Mouse (Mus musculus) layer of hippocampus, postnatal 10 days (tissue): ENCODE data around the gene Snx4. TPM values are rescaled to one million over a fixed set of nuclear protein-coding genes. Genes with fewer than 3 reads are reported as not detected.

ENCODE experiments used
- DNase-seq, 2 experiments: peaks; one replicate each; pipeline ENCODE4 v3.0.0; 2021; ENCODE audit warnings: low spot score in 2 of 2
- total RNA-seq, 2 experiments: library from RNA; stranded (reverse); gene quantifications; 2 replicates each; pipeline ENCODE4 v1.2.3; 2021

The Snx4 gene
- total RNA-seq, 2 experiments from 2014 or later: 59.6 to 59.7 TPM

DNA sequence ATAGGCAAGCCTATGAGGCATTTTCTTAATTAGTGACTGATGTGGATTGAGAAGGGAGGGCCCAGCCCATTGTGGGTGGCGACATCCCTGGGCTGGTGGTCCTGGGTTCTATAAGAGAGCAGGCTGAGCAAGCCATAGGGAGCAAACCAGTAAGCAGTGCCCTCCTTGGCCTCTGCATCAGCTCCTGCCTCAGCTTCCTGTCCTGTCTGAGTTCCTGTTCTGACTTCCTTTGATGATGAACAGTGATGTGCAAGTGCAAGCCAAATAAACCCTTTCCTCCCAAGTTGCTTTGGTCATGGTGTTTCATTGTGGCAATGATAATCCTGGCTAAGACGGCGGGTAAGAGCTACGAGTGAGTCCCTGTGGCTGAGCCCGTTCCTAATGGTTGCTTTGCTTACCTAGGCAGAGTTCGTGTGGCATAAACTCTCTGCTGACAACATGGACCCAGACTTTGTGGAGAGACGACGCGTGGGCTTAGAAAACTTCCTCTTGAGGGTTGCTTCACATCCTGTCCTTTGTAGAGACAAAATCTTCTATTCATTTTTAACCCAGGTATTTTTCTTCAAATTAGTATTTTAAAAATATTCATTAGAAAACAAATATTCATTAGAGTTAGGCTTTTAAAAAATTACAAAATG lies 16.5 kb downstream of the Snx4 start:
- DNase-seq: no peak

DNA sequence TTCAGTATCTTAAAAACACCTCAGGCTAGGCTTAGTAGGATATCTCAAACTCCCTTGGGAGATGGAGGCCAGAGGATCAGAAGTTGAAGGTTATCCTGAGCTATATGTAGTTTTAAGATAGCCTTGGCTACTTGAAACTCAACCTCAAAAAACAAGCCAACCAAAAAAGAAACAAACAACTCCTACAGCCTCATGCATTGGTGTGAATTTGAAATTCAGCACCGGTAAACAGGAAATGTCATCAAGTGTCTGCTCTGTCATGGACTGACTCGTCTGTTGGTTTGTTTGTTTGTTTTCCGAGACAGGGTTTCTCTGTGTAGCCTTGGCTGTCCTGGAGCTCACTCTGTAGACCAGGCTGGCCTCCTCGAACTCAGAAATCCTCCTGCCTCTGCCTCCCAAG lies 20.6 kb downstream of the Snx4 start:
- no peak for DNase-seq

DNA sequence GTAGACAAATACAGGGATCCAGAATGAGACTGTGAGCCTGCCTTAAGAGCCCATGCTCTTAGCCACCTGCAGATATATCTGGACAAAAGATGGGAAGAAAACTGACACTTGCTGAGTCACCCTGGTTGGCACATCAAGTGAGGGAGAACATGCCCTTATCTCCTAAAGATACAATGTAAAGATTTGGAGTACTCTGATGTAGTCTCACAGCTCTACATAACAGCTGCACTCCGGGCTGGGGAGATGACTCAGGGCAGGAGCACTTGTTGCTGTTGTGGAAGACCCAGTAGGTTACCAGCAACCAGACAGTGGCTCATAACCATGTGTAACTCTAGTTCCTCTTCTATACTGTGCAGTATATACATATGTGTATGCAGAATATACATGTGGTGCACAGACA lies 31.8 kb downstream of the Snx4 start:
- no peak for DNase-seq

- DNase-seq: no peak
These were observed 37.3 kb downstream of the Snx4 start for GRCm38 (mm10) chr16:33288536-33288935.

DNA sequence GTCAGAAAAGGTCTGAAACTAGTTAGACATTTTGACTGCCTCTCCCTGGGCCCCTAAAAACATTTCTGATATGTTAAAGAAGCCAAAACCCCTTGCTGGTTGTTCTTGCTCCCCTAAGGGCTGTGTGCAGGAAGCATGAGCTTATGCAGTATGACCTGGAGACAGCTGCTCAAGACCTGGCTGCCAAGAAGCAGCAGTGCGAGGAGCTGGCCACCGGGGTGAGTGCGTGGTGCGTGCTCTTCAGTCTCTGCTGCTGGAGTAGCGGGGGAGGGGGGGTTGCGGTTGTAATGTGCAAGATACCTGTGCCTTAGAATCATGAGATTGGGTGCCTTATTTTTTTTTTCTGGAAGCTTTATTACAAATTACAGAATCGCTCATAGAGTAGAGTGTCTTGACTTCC lies 38.7 kb downstream of the Snx4 start:
- no peak for DNase-seq

GRCm38 (mm10) chr16:33292241-33292640 lies 41.0 kb downstream of the Snx4 start:
- DNase-seq: no peak

GRCm38 (mm10) chr16:33294681-33295080 lies 43.4 kb downstream of the Snx4 start:
- no peak for DNase-seq

- DNase-seq: no peak
These were observed 44.1 kb downstream of the Snx4 start for GRCm38 (mm10) chr16:33295321-33295720.

- no peak for DNase-seq
These were observed 46.3 kb downstream of the Snx4 start for GRCm38 (mm10) chr16:33297493-33297892.

GRCm38 (mm10) chr16:33306633-33307070 lies 55.4 kb downstream of the Snx4 start:
- peak; percentile 80 to 86 for DNase-seq

DNA sequence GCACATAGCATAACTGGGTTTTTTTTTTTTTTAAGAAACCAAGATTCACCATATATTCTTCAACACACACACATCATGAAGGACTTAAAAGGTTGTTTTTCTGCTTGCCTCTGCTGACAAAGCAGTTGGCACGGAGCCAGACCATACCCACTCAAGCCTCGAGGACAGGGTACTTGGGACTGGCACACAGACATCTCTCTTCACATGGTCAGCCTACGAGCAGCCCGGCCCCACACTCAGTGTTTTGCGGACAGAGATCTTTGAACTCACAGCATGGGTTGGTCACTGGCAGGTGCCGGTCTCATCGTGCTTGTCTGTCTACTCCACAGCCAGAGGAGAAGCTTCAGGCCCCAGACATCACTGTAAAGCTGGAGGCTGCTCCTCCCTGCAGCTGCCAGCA lies 56.5 kb downstream of the Snx4 start:
- no peak for DNase-seq

- DNase-seq: no peak
These were observed 57.8 kb downstream of the Snx4 start for GRCm38 (mm10) chr16:33309066-33309465.

GRCm38 (mm10) chr16:33315611-33316010 lies 64.4 kb downstream of the Snx4 start:
- no peak for DNase-seq

DNA sequence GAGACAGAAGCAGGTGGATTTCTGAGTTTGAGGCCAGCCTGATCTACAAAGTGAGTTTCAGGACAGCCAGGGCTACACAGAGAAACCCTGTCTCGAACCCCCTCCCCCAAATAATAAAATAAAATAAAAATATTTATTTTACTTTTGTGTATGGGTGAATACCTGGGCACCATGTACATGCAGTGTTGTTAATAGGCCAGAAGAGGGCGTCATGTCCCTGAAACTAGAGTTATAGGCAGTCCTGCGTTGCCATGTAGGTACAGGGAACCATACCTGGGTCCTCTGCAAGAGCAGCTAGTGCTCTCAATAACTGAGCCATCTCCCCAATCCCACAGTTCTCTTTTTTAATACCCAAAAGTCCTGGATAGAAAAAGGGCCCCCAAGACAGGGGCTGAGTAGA lies 66.4 kb downstream of the Snx4 start:
- no peak for DNase-seq

DNA sequence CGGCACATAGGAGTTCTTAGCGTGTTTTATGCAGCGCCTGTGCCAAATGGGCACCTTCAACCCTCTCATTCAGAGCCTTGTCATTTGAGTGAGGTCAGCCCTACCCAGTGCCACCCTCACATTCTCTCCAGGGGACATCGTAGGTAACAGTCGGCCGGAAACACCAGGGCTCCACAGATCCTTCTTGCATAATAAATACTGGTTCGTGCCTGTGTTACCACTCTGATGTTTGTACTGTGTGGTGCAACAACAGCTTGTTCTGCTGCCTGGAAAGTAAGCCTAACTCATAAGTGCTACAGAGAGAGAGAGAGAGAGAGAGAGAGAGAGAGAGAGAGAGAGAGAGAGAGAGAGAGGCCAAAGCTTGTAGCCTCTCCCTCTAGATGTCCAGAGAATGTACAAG lies 66.8 kb downstream of the Snx4 start:
- DNase-seq: no peak

DNA sequence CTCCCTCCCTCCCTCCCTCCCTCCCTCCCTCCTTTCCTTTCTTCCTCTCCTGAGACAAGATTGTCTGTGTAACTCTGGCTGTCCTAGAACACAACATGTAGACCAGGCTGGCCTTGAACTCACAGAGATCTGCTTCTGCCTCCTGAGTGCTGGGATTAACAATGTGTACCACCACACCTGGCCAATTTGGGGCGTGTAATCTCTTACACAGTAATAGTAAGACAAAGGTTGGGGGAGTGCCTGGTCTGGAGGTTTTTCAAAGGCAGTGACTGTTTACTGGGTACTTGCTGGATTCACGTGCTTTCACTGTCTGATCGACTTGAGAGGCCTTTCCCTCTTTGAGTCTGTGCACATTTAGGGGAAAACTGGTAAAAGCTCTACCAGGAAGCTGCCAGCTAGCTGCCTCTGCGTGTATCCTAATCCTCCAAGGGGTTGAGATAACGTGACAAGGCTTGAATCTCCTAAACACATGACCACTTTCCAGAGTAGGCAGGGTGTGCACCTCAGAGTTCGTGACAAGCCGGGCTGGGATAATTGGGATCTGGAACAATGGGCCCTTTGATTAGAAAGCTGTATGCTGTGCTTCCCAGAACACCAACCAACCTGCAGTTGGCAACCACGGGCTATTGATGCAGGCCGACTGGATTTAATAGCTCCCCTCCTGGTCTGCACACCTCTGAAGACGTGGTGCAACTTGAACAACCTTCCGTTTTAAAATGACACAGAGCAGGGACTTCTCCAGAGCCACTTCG lies 74.6 kb downstream of the Snx4 start:
- DNase-seq: no peak

DNA sequence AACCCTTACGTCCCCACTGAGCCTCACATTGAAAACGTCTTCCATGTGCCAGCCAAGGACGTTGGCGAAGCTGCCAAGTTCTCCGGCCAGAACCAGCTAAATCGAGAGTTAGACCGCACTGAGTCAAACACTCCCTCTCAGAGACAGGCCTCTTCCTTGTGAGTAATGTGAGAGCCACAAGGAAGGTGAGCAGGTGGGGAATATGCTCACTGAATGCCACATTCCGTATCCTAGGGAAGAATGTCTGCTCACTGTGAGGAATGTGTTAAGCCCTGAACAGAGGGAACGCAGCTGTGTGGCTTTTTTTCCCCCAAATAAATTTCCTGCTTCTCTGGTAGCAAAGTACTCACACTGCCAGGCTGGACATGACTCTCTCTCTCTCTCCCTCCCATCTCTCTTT lies 75.3 kb downstream of the Snx4 start:
- DNase-seq: no peak

DNA sequence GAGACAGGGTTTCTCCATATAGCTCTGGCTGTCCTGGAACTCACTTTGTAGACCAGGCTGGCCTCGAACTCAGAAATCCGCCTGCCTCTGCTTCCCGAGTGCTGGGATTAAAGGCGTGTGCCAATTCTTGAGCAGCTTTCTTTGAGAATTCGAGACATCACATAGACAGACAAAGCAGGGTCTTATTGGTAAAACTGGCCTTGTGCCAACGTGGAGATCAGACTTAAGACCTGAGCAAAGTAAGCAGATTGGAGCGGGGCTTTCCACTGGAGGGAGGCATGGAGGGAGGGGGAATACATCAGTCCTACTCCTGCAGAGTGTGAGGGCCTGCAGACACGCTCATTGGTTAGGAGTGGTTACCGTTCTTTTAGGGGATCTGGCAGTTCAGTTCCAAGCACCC lies 75.9 kb downstream of the Snx4 start:
- DNase-seq: no peak

GRCm38 (mm10) chr16:33333015-33333414 lies 81.8 kb downstream of the Snx4 start:
- DNase-seq: no peak

DNA sequence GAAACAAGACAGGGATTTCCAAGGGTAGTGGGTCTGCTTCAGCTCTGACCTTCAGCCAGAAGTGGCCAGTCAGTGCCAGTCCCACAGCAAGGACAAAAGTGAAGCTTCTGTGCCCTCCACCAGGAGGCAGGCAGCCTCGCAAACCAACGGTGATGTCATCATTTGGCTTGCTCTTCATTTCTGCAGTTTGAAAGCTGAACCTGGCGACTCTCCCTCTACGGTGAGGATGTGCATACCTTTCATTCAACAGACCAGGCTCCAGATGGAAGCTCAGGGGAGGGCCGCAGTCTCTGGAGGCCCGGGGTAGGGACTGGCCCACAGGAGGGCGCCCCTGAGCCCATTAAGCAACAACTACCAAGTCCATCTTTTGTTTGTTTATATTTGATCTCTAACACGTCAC lies 85.9 kb downstream of the Snx4 start:
- peak; percentile 58 to 76 for DNase-seq

DNA sequence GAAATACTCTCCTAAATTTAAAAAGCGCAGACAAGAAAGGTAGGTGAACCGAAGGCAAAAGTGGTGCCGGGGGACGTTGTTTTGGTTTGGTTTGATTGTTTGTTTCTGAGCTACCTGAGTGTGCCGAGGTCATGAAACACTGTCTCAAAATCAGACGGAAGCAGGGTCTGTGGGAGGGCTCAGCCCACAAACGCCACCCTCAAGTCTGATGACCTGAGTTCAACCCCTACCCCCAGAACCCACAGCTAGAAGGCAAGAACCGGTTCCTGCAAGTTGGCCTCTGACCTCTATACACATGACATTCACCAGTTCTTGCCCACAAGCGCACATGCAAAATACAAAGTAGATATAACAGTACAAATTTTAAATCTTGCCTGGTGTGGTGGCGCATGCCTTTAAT lies 86.4 kb downstream of the Snx4 start:
- DNase-seq: no peak

DNA sequence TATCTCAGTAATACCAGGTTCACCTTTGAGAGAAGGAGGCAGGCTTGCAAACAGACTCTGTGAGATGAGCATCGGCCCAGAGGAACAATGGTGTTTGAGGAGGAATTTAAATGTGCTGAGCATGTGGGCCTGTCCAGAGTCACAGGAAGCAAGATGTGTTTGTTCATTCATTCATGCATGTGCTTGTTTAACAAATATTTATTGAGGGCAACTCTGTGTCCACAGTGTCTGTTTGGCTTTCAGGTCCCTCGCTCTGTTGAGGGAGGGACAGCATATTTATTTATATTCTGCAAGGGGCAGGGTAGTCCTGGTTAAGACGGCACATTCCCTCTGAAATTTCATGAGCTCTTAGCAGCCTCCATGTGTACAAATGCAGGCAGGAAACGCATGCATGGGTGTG lies 87.2 kb downstream of the Snx4 start:
- DNase-seq: no peak

- DNase-seq: no peak
These were observed 88.2 kb downstream of the Snx4 start for GRCm38 (mm10) chr16:33339476-33339875.
